Mouse (Mus musculus): ENCODE measurements around the gene Zfp82. TPM values are rescaled to one million over a fixed set of nuclear protein-coding genes. Genes with fewer than 3 reads are reported as not detected.

The Zfp82 gene
- polyA plus RNA-seq, 1 experiment from 2014 or later: 6.8 TPM

DNA sequence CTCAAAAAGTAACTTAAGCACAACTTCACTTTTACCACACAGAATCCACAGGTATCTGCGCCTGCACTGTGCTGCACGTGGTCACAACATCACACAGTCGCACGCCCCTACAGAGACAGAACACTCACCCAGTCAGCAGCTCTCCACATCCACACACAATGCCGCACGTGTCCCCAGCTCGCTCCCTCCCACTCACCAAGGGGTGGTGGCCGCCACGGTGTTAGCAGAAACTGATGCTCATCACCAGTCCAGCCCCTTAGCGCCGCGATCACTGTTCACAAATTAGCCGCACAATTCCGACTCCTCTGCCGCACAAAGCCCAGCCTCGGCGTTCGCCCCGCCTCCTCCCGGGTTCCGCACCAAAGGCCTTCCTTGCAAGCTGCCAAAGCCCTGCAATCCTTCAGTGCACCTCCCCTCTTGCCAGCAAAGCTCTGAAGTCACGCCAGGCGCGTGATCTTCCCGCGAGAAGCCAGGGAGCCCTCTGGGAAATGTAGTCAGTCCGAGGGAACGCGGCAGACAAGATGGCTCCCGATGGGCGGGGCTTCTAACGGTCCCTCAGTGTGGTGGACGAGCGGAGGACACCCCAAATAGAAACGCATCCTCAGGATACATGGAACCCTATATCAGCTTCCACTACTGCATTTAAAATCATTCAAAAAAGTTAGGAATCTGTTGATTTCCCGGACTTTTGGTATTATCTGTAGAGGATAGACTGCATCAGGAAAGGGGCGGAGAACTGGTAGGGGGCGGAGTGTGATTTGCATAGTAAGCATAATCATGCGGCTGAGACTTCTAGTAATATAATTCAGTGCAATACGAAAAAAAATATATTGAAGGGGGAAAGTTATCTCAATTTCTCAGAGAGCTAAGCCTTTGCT is 17.6 kb upstream of the Zfp82 start, which contains the start of the genes Gm26920 and Zfp566:
Gene Gm26920, minus strand, starts transcription at position 319 of the 878 bp plus-strand sequence.
Gene Zfp566, minus strand, starts transcription at position 436 of the 878 bp plus-strand sequence.
- WGBS: 0% methylated on average over 40 of the region's 40 CpGs
- peaks cover 5% of the 10 kb centered on the region for H3K9me3 ChIP-seq (replicated peaks)
- H3K27me3 ChIP-seq (ENCODE audit: low read depth, poor library complexity, severe bottlenecking): no peaks in the 10 kb centered on the region
- peaks cover 37% of the 10 kb centered on the region for H3K4me1 ChIP-seq
- peak within 1 kb of the TSS; percentile 91 for H3K27ac ChIP-seq (replicated peaks)
- peak; percentile 99 for DNase-seq (ENCODE audit: low spot score)
- peaks cover 20% of the 10 kb centered on the region for H3K36me3 ChIP-seq
- peak within 1 kb of the TSS; percentile 71 for H3K4me3 ChIP-seq

GRCm38 (mm10) chr7:30089405-30089804 is 16.7 kb upstream of the Zfp82 start:
- H3K27ac ChIP-seq (replicated peaks): peak overlapping the region; percentile 91
- H3K9me3 ChIP-seq (replicated peaks): peaks cover 8% of the 10 kb centered on the region
- H3K27me3 ChIP-seq (ENCODE audit: low read depth, poor library complexity, severe bottlenecking): no peaks in the 10 kb centered on the region
- H3K36me3 ChIP-seq: peaks cover 30% of the 10 kb centered on the region
- H3K4me3 ChIP-seq: peak overlapping the region; percentile 71
- WGBS: 17% methylated on average over 6 of the region's 6 CpGs
- no peak for DNase-seq (ENCODE audit: low spot score)
- H3K4me1 ChIP-seq: peaks cover 36% of the 10 kb centered on the region

DNA sequence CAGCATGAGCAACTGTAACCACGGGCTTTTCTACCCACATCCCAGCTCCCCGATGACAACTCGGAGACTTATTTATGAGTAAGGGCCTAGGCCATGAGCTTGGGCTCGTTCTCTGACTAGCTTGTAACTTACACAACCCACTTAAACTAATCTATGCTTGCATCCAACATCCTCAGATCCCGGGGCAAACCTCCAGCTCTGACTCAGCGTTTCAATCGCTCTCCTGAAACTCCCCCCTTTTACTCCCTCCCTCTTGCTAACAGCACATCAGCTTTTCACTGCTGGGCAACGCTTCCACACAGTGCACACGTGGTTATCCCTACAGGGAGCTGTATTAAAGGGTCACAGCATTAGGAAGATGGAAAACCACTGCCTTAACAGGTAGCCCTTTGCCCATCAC is 13.8 kb upstream of the Zfp82 start:
- H3K36me3 ChIP-seq: peaks cover 59% of the 10 kb centered on the region
- WGBS: 95% methylated on average over 9 of the region's 9 CpGs
- DNase-seq (ENCODE audit: low spot score): no peak
- H3K4me1 ChIP-seq: peaks cover 29% of the 10 kb centered on the region
- no peaks in the 10 kb centered on the region for H3K27me3 ChIP-seq (ENCODE audit: low read depth, poor library complexity, severe bottlenecking)
- peaks cover 8% of the 10 kb centered on the region for H3K9me3 ChIP-seq (replicated peaks)
- H3K4me3 ChIP-seq: no peak overlapping the region
- H3K27ac ChIP-seq (replicated peaks): no peak overlapping the region

- peaks cover 79% of the 10 kb centered on the region for H3K36me3 ChIP-seq
- H3K9me3 ChIP-seq (replicated peaks): no peaks in the 10 kb centered on the region
- WGBS: 85% methylated on average over 5 of the region's 5 CpGs
- no peaks in the 10 kb centered on the region for H3K4me1 ChIP-seq
- H3K27me3 ChIP-seq (ENCODE audit: low read depth, poor library complexity, severe bottlenecking): no peaks in the 10 kb centered on the region
- no peak for DNase-seq (ENCODE audit: low spot score)
- no peak overlapping the region for H3K4me3 ChIP-seq
- no peak overlapping the region for H3K27ac ChIP-seq (replicated peaks)
Measured at GRCm38 (mm10) chr7:30064622-30065021, 8.1 kb downstream of the Zfp82 start.

DNA sequence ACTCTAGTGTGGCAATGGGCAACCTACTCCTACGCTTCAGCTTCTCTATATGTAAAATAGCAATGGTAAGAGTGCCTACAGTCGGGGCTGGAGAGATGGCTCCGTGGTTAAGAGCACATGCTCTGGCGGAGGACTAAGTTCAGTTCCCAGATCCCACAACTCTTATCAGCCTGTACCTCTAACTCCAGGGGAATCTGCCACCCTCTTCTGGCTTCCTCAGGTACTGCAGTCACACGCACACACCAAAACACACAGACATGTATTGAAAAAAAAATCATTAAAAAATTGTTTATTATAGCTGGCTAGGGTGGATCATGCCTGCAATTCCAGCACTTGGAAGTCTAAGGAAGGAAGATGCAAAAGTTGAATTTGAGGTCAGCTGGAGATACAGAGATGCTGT is 10.2 kb downstream of the Zfp82 start:
- WGBS: 90% methylated on average over 5 of the region's 5 CpGs
- H3K36me3 ChIP-seq: peaks cover 86% of the 10 kb centered on the region
- H3K27ac ChIP-seq (replicated peaks): no peak overlapping the region
- no peak overlapping the region for H3K4me3 ChIP-seq
- no peaks in the 10 kb centered on the region for H3K9me3 ChIP-seq (replicated peaks)
- H3K27me3 ChIP-seq (ENCODE audit: low read depth, poor library complexity, severe bottlenecking): no peaks in the 10 kb centered on the region
- peak; percentile 27 for DNase-seq (ENCODE audit: low spot score)
- H3K4me1 ChIP-seq: no peaks in the 10 kb centered on the region

GRCm38 (mm10) chr7:30060341-30060740 is 12.4 kb downstream of the Zfp82 start:
- Histone ChIP-seq H3K9me3 (replicated peaks) (no peaks in the 10 kb centered on the region), H3K36me3 (peaks cover 91% of the 10 kb centered on the region), H3K27me3 (ENCODE audit: low read depth, poor library complexity, severe bottlenecking) (no peaks in the 10 kb centered on the region), H3K27ac (replicated peaks) (no peak overlapping the region), H3K4me1 (no peaks in the 10 kb centered on the region), H3K4me3 (no peak overlapping the region)
- WGBS: 82% methylated on average over 6 of the region's 6 CpGs
- DNase-seq (ENCODE audit: low spot score): no peak

- no peaks in the 10 kb centered on the region for H3K9me3 ChIP-seq (replicated peaks)
- H3K4me1 ChIP-seq: peaks cover 18% of the 10 kb centered on the region
- no peak overlapping the region for H3K27ac ChIP-seq (replicated peaks)
- no peaks in the 10 kb centered on the region for H3K27me3 ChIP-seq (ENCODE audit: low read depth, poor library complexity, severe bottlenecking)
- no peak for DNase-seq (ENCODE audit: low spot score)
- 17% methylated on average over 3 of the region's 3 CpGs for WGBS
- H3K36me3 ChIP-seq: peaks cover 35% of the 10 kb centered on the region
- H3K4me3 ChIP-seq: no peak overlapping the region
Measured at GRCm38 (mm10) chr7:30053591-30053990, 19.1 kb downstream of the Zfp82 start.

DNA sequence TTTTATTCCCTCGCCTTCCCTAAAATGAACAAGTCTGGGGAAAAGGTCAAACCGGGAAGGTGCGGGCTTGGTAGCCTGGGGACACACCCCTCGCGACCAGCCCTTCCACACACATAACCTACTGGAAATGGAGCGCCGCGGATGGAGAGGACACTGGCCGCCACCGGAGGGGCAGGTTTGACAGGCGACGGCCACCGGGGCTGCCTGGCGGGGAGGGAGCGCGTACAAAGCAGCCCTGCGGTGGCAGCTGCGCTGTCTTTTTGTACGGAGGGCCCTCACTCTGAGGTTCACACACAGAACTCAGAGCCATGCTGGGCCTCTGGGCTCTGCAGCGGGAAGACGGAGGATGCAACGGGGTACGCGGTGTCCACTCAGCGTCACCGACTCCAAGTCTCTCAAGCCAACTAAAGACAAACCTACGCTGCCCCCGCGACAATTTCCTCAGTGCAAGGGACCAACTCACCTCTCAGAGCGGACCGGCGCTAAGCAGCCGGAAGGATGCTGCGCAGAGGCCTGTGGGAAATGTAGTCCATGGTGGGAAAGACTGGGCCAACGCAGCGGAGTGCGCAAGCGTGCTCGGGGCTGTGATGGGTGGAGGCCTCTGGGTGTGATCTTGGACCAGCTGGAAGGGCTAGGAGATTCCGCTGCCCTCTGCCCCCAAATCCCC is 21.7 kb downstream of the Zfp82 start, which contains the start of gene Zfp14:
Gene Zfp14, minus strand, starts transcription at position 499 of the 667 bp plus-strand sequence.
- WGBS: under 1% methylated on average over 40 of the region's 40 CpGs
- H3K4me3 ChIP-seq: peak within 1 kb of the TSS; percentile 85
- peaks cover 18% of the 10 kb centered on the region for H3K4me1 ChIP-seq
- peak; percentile 90 for DNase-seq (ENCODE audit: low spot score)
- H3K9me3 ChIP-seq (replicated peaks): no peaks in the 10 kb centered on the region
- peak within 1 kb of the TSS; percentile 88 for H3K27ac ChIP-seq (replicated peaks)
- H3K36me3 ChIP-seq: peaks cover 14% of the 10 kb centered on the region
- no peaks in the 10 kb centered on the region for H3K27me3 ChIP-seq (ENCODE audit: low read depth, poor library complexity, severe bottlenecking)

GRCm38 (mm10) chr7:30048126-30048525 is 24.6 kb downstream of the Zfp82 start:
- H3K36me3 ChIP-seq: peaks cover 3% of the 10 kb centered on the region; the same call in 1 of the 2 replicates
- H3K27me3 ChIP-seq (ENCODE audit: low read depth, poor library complexity, severe bottlenecking): no peaks in the 10 kb centered on the region
- peaks cover 13% of the 10 kb centered on the region for H3K4me1 ChIP-seq
- H3K4me3 ChIP-seq: no peak overlapping the region
- H3K27ac ChIP-seq (replicated peaks): no peak overlapping the region
- 94% methylated on average over 4 of the region's 4 CpGs for WGBS
- no peak for DNase-seq (ENCODE audit: low spot score)
- H3K9me3 ChIP-seq (replicated peaks): no peaks in the 10 kb centered on the region

GRCm38 (mm10) chr7:30044354-30044753 is 28.3 kb downstream of the Zfp82 start:
- peaks cover 8% of the 10 kb centered on the region for H3K36me3 ChIP-seq
- H3K4me1 ChIP-seq: no peaks in the 10 kb centered on the region
- DNase-seq (ENCODE audit: low spot score): no peak
- no peak overlapping the region for H3K4me3 ChIP-seq
- H3K27ac ChIP-seq (replicated peaks): no peak overlapping the region
- no peaks in the 10 kb centered on the region for H3K27me3 ChIP-seq (ENCODE audit: low read depth, poor library complexity, severe bottlenecking)
- no peaks in the 10 kb centered on the region for H3K9me3 ChIP-seq (replicated peaks)
- WGBS: 72% methylated on average over 9 of the region's 9 CpGs

GRCm38 (mm10) chr7:30034331-30034730 is 38.4 kb downstream of the Zfp82 start:
- Histone ChIP-seq H3K27me3 (ENCODE audit: low read depth, poor library complexity, severe bottlenecking) (no peaks in the 10 kb centered on the region), H3K9me3 (replicated peaks) (no peaks in the 10 kb centered on the region), H3K4me1 (peaks cover 5% of the 10 kb centered on the region; the same call in 1 of the 2 replicates), H3K27ac (replicated peaks) (no peak overlapping the region), H3K36me3 (peaks cover 20% of the 10 kb centered on the region), H3K4me3 (no peak overlapping the region)
- DNase-seq (ENCODE audit: low spot score): no peak
- 93% methylated on average over 12 of the region's 12 CpGs for WGBS

DNA sequence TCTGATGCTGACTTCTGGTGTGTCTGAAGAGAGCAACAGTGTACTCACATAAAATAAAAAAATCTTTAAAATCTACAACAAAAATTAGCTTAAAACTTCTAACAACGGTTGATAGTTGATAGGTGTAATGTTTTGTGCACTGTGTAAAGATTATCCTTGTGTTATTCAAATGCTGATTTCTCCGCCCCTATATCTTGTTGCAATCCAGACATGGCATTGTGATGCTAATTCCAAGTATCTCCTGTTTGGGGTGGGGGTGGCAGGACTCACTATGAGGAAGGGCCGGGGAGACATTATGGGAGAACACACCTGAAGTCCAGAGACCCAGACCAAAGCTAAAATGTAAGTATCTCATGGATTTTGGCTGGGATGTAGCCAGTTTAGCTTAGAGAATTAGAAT is 41.3 kb downstream of the Zfp82 start:
- H3K4me3 ChIP-seq: no peak overlapping the region
- H3K4me1 ChIP-seq: peaks cover 5% of the 10 kb centered on the region; the same call in 1 of the 2 replicates
- H3K27me3 ChIP-seq (ENCODE audit: low read depth, poor library complexity, severe bottlenecking): no peaks in the 10 kb centered on the region
- H3K36me3 ChIP-seq: peaks cover 23% of the 10 kb centered on the region
- no peak overlapping the region for H3K27ac ChIP-seq (replicated peaks)
- WGBS: 80% methylated on average over 3 of the region's 3 CpGs
- DNase-seq (ENCODE audit: low spot score): no peak
- H3K9me3 ChIP-seq (replicated peaks): no peaks in the 10 kb centered on the region

DNA sequence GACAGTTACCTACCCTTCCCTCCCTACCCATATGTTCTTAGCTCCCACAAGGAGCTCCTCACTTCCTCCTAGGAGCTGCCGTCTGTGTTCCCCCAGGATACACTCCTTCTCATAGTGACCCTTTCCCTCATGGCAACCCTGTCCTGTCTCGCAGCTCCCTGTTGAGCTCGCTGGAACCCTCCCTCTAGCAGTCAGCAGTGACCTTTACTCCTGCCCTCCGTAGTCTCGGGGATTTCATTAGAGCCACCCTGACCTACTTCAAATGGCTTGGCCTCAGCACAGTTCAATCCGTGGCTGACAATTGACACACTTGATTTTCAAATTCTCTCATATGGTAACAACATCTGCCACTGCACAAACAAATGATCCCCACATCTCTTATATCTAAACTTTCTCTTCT is 42.0 kb downstream of the Zfp82 start:
- H3K27ac ChIP-seq (replicated peaks): no peak overlapping the region
- peaks cover 5% of the 10 kb centered on the region; the same call in 1 of the 2 replicates for H3K4me1 ChIP-seq
- no peaks in the 10 kb centered on the region for H3K27me3 ChIP-seq (ENCODE audit: low read depth, poor library complexity, severe bottlenecking)
- peaks cover 30% of the 10 kb centered on the region for H3K36me3 ChIP-seq
- H3K9me3 ChIP-seq (replicated peaks): no peaks in the 10 kb centered on the region
- no peak for DNase-seq (ENCODE audit: low spot score)
- WGBS: 43% methylated on average over 6 of the region's 6 CpGs
- no peak overlapping the region for H3K4me3 ChIP-seq

Measured in midbrain, embryonic 10.5 days (tissue).